Mouse (Mus musculus) embryonic fibroblast, embryonic 13.5 days (primary cell): Measurements from ENCODE around the gene Ubxn4.
"Not testable (repeated sequence)": the region's sequence is repeated elsewhere in the genome, so short reads cannot be mapped to it uniquely, and the experiment has no call there.

ENCODE experiments used
- CTCF ChIP-seq: IDR thresholded peaks from 2 replicates; pipeline ENCODE4 v1.5.1; 2011; ENCODE audit warnings: mild to moderate bottlenecking, control low read depth, low read length, moderate library complexity, borderline replicate concordance; ENCODE audit not compliant: insufficient read depth
- POLR2A ChIP-seq: IDR thresholded peaks from 2 replicates; pipeline ENCODE4 v1.6.1; 2011; ENCODE audit warnings: low read depth, mild to moderate bottlenecking, control low read depth, low read length, moderate library complexity

- TF ChIP-seq CTCF, POLR2A: not testable (repeated sequence)
Measured at GRCm38 (mm10) chr1:128267061-128267460, 23.3 kb downstream of the Ubxn4 start.
